Mouse (Mus musculus) midbrain, embryonic 12.5 days (tissue): ENCODE measurements around the gene Ap1s3. TPM values are rescaled to one million over a fixed set of nuclear protein-coding genes. Genes with fewer than 3 reads are reported as not detected.
A peak's percentile ranks its signal among the peaks of the same experiment; 100 is the strongest.
"Not testable (repeated sequence)": the region's sequence is repeated elsewhere in the genome, so short reads cannot be mapped to it uniquely, and the experiment has no call there.

Experiments used
- ATAC-seq: fragments of 200-750 bp; cut with Nextera tagmentation; 2 replicates; pipeline ENCODE4 v1.8.0; 2017; ENCODE audit warnings: low read depth, moderate TSS enrichment, moderate library complexity; ENCODE audit not compliant: low FRiP score
- H3K27ac ChIP-seq: fragments of 300-500 bp; sonication (generic); replicated peaks from 2 replicates; pipeline ENCODE4 v1.5.1; 2016; ENCODE audit warnings: mild to moderate bottlenecking
- H3K27me3 ChIP-seq: fragments of 300-500 bp; sonication (generic); 2 replicates; pipeline ENCODE4 v1.6.1; 2016; ENCODE audit warnings: mild to moderate bottlenecking
- H3K36me3 ChIP-seq: fragments of 300-500 bp; sonication (generic); 2 replicates; pipeline ENCODE4 v1.6.1; 2016
- H3K4me1 ChIP-seq: fragments of 300-500 bp; sonication (generic); 2 replicates; pipeline ENCODE4 v1.6.1; 2016
- H3K4me2 ChIP-seq: fragments of 300-500 bp; sonication (generic); replicated peaks from 2 replicates; pipeline ENCODE4 v1.6.1; 2016; ENCODE audit warnings: mild to moderate bottlenecking, moderate library complexity
- H3K4me3 ChIP-seq: fragments of 300-500 bp; sonication (generic); 2 replicates; pipeline ENCODE4 v1.5.1; 2016; ENCODE audit warnings: mild to moderate bottlenecking
- H3K9ac ChIP-seq: fragments of 300-500 bp; sonication (generic); replicated peaks from 2 replicates; pipeline ENCODE4 v1.6.1; 2016; ENCODE audit warnings: mild to moderate bottlenecking, moderate library complexity
- H3K9me3 ChIP-seq: fragments of 300-500 bp; sonication (generic); 2 replicates; pipeline ENCODE4 v1.6.1; 2016; ENCODE audit warnings: mild to moderate bottlenecking
- WGBS: fragments of 180-500 bp; shearing (Covaris S2); methylation state at CpG from one replicate; pipeline ENCODE4 v1.1.7; 2016; 5-methylcytosine and 5-hydroxymethylcytosine counted together
- polyA plus RNA-seq: library from polyadenylated mRNA; unstranded; fragments of >200 nt; fragmentation: Nextera tagmentation; extraction: Ambion mirVana; gene quantifications from 2 replicates; pipeline ENCODE4 v1.2.1, GENCODE M21; 2016

Ap1s3 gene
- polyA plus RNA-seq, 1 experiment from 2014 or later = 0.31 TPM

- ATAC-seq = no peak
- WGBS = 67% methylated on average over 4 of the region's 4 CpGs
- no peak overlapping the region for H3K27ac ChIP-seq
Measured at GRCm38 (mm10) chr1:79626140-79626539, 45.6 kb downstream of the Ap1s3 start.

GRCm38 (mm10) chr1:79619434-79619833, 52.3 kb downstream of the Ap1s3 start:
- H3K4me1 ChIP-seq = no peaks in the 10 kb centered on the region
- ATAC-seq = no peak
- H3K4me3 ChIP-seq = no peak overlapping the region
- H3K27ac ChIP-seq = no peak overlapping the region
- 83% methylated on average over 2 of the region's 2 CpGs for WGBS
- H3K4me2 ChIP-seq = no peak overlapping the region
- H3K27me3 ChIP-seq = no peaks in the 10 kb centered on the region
- no peak overlapping the region for H3K9ac ChIP-seq
- H3K36me3 ChIP-seq = no peaks in the 10 kb centered on the region
- H3K9me3 ChIP-seq = peaks cover 7% of the 10 kb centered on the region; the same call in 1 of the 2 replicates

More at GRCm38 (mm10) chr1:79626140-79626539, 45.6 kb downstream of the Ap1s3 start:
- H3K9me3 ChIP-seq = no peaks in the 10 kb centered on the region
- H3K9ac ChIP-seq = no peak overlapping the region
- no peak overlapping the region for H3K4me2 ChIP-seq
- no peaks in the 10 kb centered on the region for H3K4me1 ChIP-seq
- no peaks in the 10 kb centered on the region for H3K36me3 ChIP-seq
- no peaks in the 10 kb centered on the region for H3K27me3 ChIP-seq
- H3K4me3 ChIP-seq = no peak overlapping the region

- no peak overlapping the region for H3K4me2 ChIP-seq
- H3K9me3 ChIP-seq = peaks cover 9% of the 10 kb centered on the region; the same call in 1 of the 2 replicates
- H3K27ac ChIP-seq = no peak overlapping the region
- ATAC-seq = no peak
- no peaks in the 10 kb centered on the region for H3K36me3 ChIP-seq
- no peak overlapping the region for H3K9ac ChIP-seq
- no peaks in the 10 kb centered on the region for H3K4me1 ChIP-seq
- H3K4me3 ChIP-seq = no peak overlapping the region
- no peaks in the 10 kb centered on the region for H3K27me3 ChIP-seq
- WGBS = 82% methylated on average over 2 of the region's 2 CpGs
Measured at GRCm38 (mm10) chr1:79616492-79616891, 55.3 kb downstream of the Ap1s3 start.

GRCm38 (mm10) chr1:79614456-79614855, 57.3 kb downstream of the Ap1s3 start:
- WGBS = 94% methylated on average over 6 of the region's 6 CpGs
- Histone ChIP-seq H3K4me3 (no peak overlapping the region), H3K36me3 (no peaks in the 10 kb centered on the region), H3K9ac (no peak overlapping the region), H3K4me1 (no peaks in the 10 kb centered on the region), H3K27ac (no peak overlapping the region), H3K4me2 (no peak overlapping the region), H3K9me3 (peaks cover 9% of the 10 kb centered on the region; the same call in 1 of the 2 replicates), H3K27me3 (no peaks in the 10 kb centered on the region)
- ATAC-seq = no peak

GRCm38 (mm10) chr1:79611271-79611670, 60.5 kb downstream of the Ap1s3 start:
- not testable (repeated sequence) for H3K36me3 ChIP-seq, H3K27me3 ChIP-seq, ATAC-seq, H3K27ac ChIP-seq, H3K4me2 ChIP-seq, H3K9ac ChIP-seq, H3K4me3 ChIP-seq, H3K9me3 ChIP-seq, H3K4me1 ChIP-seq
- 94% methylated on average over 5 of the region's 5 CpGs for WGBS

- H3K4me2 ChIP-seq, H3K9me3 ChIP-seq, H3K9ac ChIP-seq, ATAC-seq, H3K36me3 ChIP-seq, H3K4me1 ChIP-seq, H3K27me3 ChIP-seq, H3K27ac ChIP-seq, H3K4me3 ChIP-seq: not testable (repeated sequence)
- WGBS = 72% methylated on average over 5 of the region's 5 CpGs
Measured at GRCm38 (mm10) chr1:79608856-79609255, 62.9 kb downstream of the Ap1s3 start.

GRCm38 (mm10) chr1:79602500-79602899, 69.3 kb downstream of the Ap1s3 start:
- ATAC-seq = no peak
- H3K4me1 ChIP-seq = peaks cover 8% of the 10 kb centered on the region; the same call in 1 of the 2 replicates
- no peak overlapping the region for H3K4me3 ChIP-seq
- 37% methylated on average over 2 of the region's 2 CpGs for WGBS
- H3K36me3 ChIP-seq = no peaks in the 10 kb centered on the region
- no peaks in the 10 kb centered on the region for H3K9me3 ChIP-seq
- H3K27me3 ChIP-seq = no peaks in the 10 kb centered on the region
- H3K9ac ChIP-seq = no peak overlapping the region
- no peak overlapping the region for H3K27ac ChIP-seq
- no peak overlapping the region for H3K4me2 ChIP-seq

- ATAC-seq = peak; percentile 93
- no peak overlapping the region for H3K9ac ChIP-seq
- no peaks in the 10 kb centered on the region for H3K36me3 ChIP-seq
- no peak overlapping the region for H3K4me2 ChIP-seq
- H3K27ac ChIP-seq = peak overlapping the region; percentile 79
- peaks cover 8% of the 10 kb centered on the region; the same call in 1 of the 2 replicates for H3K4me1 ChIP-seq
- H3K9me3 ChIP-seq = no peaks in the 10 kb centered on the region
- no peak overlapping the region for H3K4me3 ChIP-seq
- H3K27me3 ChIP-seq = no peaks in the 10 kb centered on the region
- WGBS = 38% methylated on average over 5 of the region's 5 CpGs
Measured at GRCm38 (mm10) chr1:79598385-79599178, 73.2 kb downstream of the Ap1s3 start.

GRCm38 (mm10) chr1:79592721-79593277, 79.0 kb downstream of the Ap1s3 start:
- 90% methylated on average over 4 of the region's 4 CpGs for WGBS
- Histone ChIP-seq H3K9ac (no peak overlapping the region), H3K4me1 (no peaks in the 10 kb centered on the region), H3K4me3 (no peak overlapping the region), H3K27me3 (no peaks in the 10 kb centered on the region), H3K36me3 (no peaks in the 10 kb centered on the region), H3K9me3 (no peaks in the 10 kb centered on the region), H3K27ac (no peak overlapping the region), H3K4me2 (no peak overlapping the region)
- ATAC-seq = no peak

- Histone ChIP-seq H3K9me3 (no peaks in the 10 kb centered on the region), H3K9ac (no peak overlapping the region), H3K27me3 (peaks cover 3% of the 10 kb centered on the region; the same call in 1 of the 2 replicates), H3K4me3 (no peak overlapping the region), H3K36me3 (no peaks in the 10 kb centered on the region), H3K27ac (no peak overlapping the region), H3K4me2 (no peak overlapping the region), H3K4me1 (no peaks in the 10 kb centered on the region)
- ATAC-seq = no peak
- 81% methylated on average over 1 of the region's 1 CpGs for WGBS
Measured at GRCm38 (mm10) chr1:79591091-79591490, 80.7 kb downstream of the Ap1s3 start.

GRCm38 (mm10) chr1:79589971-79590763, 81.6 kb downstream of the Ap1s3 start:
- no peak for ATAC-seq
- Histone ChIP-seq H3K4me3 (no peak overlapping the region), H3K9ac (no peak overlapping the region), H3K36me3 (no peaks in the 10 kb centered on the region), H3K9me3 (no peaks in the 10 kb centered on the region), H3K27me3 (peaks cover 3% of the 10 kb centered on the region; the same call in 1 of the 2 replicates), H3K27ac (no peak overlapping the region), H3K4me1 (no peaks in the 10 kb centered on the region), H3K4me2 (no peak overlapping the region)
- 90% methylated on average over 4 of the region's 4 CpGs for WGBS

- no peak overlapping the region for H3K27ac ChIP-seq
- H3K36me3 ChIP-seq = no peaks in the 10 kb centered on the region
- H3K4me3 ChIP-seq = no peak overlapping the region
- H3K9me3 ChIP-seq = no peaks in the 10 kb centered on the region
- no peak overlapping the region for H3K9ac ChIP-seq
- WGBS = 55% methylated on average over 6 of the region's 6 CpGs
- 0 out of 2 replicates have a peak, but pooled peaks have one; percentile 23 for ATAC-seq
- no peak overlapping the region for H3K4me2 ChIP-seq
- H3K27me3 ChIP-seq = peaks cover 3% of the 10 kb centered on the region; the same call in 1 of the 2 replicates
- H3K4me1 ChIP-seq = no peaks in the 10 kb centered on the region
Measured at GRCm38 (mm10) chr1:79589424-79589823, 82.3 kb downstream of the Ap1s3 start.
